Mouse (Mus musculus) embryonic facial prominence, embryonic 11.5 days (tissue): ENCODE data around the gene Rpgrip1. TPM values are rescaled to one million over a fixed set of nuclear protein-coding genes. Genes with fewer than 3 reads are reported as not detected.

Source experiments
- ATAC-seq: fragments of 200-750 bp; cut with Nextera tagmentation; replicated peaks from 2 replicates; pipeline ENCODE4 v1.8.0; 2017; ENCODE audit warnings: low read depth; ENCODE audit not compliant: insufficient number of reproducible peaks, low FRiP score, low TSS enrichment
- DNase-seq: peaks from one replicate; pipeline ENCODE4 v3.0.0-alpha.2; 2015; ENCODE audit warnings: low spot score
- H3K27ac ChIP-seq: fragments of 300-500 bp; sonication (generic); replicated peaks from 2 replicates; pipeline ENCODE4 v1.5.1; 2014; ENCODE audit warnings: mild to moderate bottlenecking, low read depth, low read length, control low read depth
- H3K27me3 ChIP-seq: fragments of 300-500 bp; sonication (generic); 2 replicates; pipeline ENCODE4 v1.6.1; 2014; ENCODE audit warnings: mild to moderate bottlenecking, low read length, moderate library complexity, mixed read lengths; ENCODE audit not compliant: control insufficient read depth, insufficient read depth
- H3K36me3 ChIP-seq: fragments of 300-500 bp; sonication (generic); replicated peaks from 2 replicates; pipeline ENCODE4 v1.6.1; 2014; ENCODE audit warnings: low read depth, mild to moderate bottlenecking, low read length, moderate library complexity, mixed read lengths; ENCODE audit not compliant: control insufficient read depth, insufficient read depth
- H3K4me1 ChIP-seq: fragments of 300-500 bp; sonication (generic); 2 replicates; pipeline ENCODE4 v1.6.1; 2014; ENCODE audit warnings: low read length, mixed read lengths; ENCODE audit not compliant: control insufficient read depth, insufficient read depth
- H3K4me2 ChIP-seq: fragments of 300-500 bp; sonication (generic); 2 replicates; pipeline ENCODE4 v1.6.1; 2014; ENCODE audit warnings: low read depth, mild to moderate bottlenecking, control low read depth, low read length, moderate library complexity
- H3K4me3 ChIP-seq: fragments of 300-500 bp; sonication (generic); 2 replicates; pipeline ENCODE4 v1.5.1; 2014; ENCODE audit warnings: low read depth, low read length, control low read depth
- H3K9ac ChIP-seq: fragments of 300-500 bp; sonication (generic); replicated peaks from 2 replicates; pipeline ENCODE4 v1.6.1; 2014; ENCODE audit warnings: mild to moderate bottlenecking, control low read depth, low read length
- H3K9me3 ChIP-seq: fragments of 300-500 bp; sonication (generic); replicated peaks from 2 replicates; pipeline ENCODE4 v1.6.1; 2016; ENCODE audit warnings: mild to moderate bottlenecking, low read length, inconsistent platforms, mixed read lengths; ENCODE audit not compliant: control insufficient read depth
- WGBS: fragments of 180-500 bp; shearing (Covaris S2); extraction: QIAGEN DNeasy Blood & Tissue Kit; methylation state at CpG from one replicate; pipeline ENCODE4 v1.1.7; 2014; 5-methylcytosine and 5-hydroxymethylcytosine counted together
- polyA plus RNA-seq: library from polyadenylated mRNA; unstranded; fragments of >200 nt; fragmentation: Nextera tagmentation; extraction: Ambion mirVana; gene quantifications from 2 replicates; pipeline ENCODE4 v1.2.1, GENCODE M21; 2014

The Rpgrip1 gene
- polyA plus RNA-seq, 1 experiment from 2014 or later = 97.9 TPM

GRCm38 (mm10) chr14:52152179-52152578, 41.7 kb downstream of the Rpgrip1 start:
- ATAC-seq (no peak), DNase-seq (peak; percentile 23)
- 45% methylated on average over 7 of the region's 7 CpGs for WGBS
- Histone ChIP-seq H3K27me3 (no peaks in the 10 kb centered on the region), H3K4me2 (no peak overlapping the region), H3K9ac (no peak overlapping the region), H3K36me3 (no peaks in the 10 kb centered on the region), H3K27ac (no peak overlapping the region), H3K9me3 (no peaks in the 10 kb centered on the region), H3K4me3 (no peak overlapping the region), H3K4me1 (no peaks in the 10 kb centered on the region)

GRCm38 (mm10) chr14:52152613-52153012, 42.1 kb downstream of the Rpgrip1 start:
- no peak overlapping the region for H3K4me3 ChIP-seq
- ATAC-seq = no peak
- no peaks in the 10 kb centered on the region for H3K36me3 ChIP-seq
- H3K4me2 ChIP-seq = no peak overlapping the region
- no peaks in the 10 kb centered on the region for H3K9me3 ChIP-seq
- no peaks in the 10 kb centered on the region for H3K4me1 ChIP-seq
- no peak for DNase-seq
- H3K9ac ChIP-seq = no peak overlapping the region
- H3K27me3 ChIP-seq = no peaks in the 10 kb centered on the region
- no peak overlapping the region for H3K27ac ChIP-seq
- WGBS = 52% methylated on average over 3 of the region's 3 CpGs

GRCm38 (mm10) chr14:52155008-52155407, 44.5 kb downstream of the Rpgrip1 start:
- Histone ChIP-seq H3K36me3 (peaks cover 8% of the 10 kb centered on the region), H3K27ac (no peak overlapping the region), H3K4me2 (no peak overlapping the region), H3K27me3 (no peaks in the 10 kb centered on the region), H3K9me3 (no peaks in the 10 kb centered on the region), H3K9ac (no peak overlapping the region), H3K4me3 (no peak overlapping the region), H3K4me1 (no peaks in the 10 kb centered on the region)
- ATAC-seq = no peak
- no peak for DNase-seq
- 87% methylated on average over 2 of the region's 2 CpGs for WGBS

- Histone ChIP-seq H3K4me1 (no peaks in the 10 kb centered on the region), H3K27ac (no peak overlapping the region), H3K36me3 (peaks cover 19% of the 10 kb centered on the region), H3K9ac (no peak overlapping the region), H3K27me3 (no peaks in the 10 kb centered on the region), H3K4me2 (no peak overlapping the region), H3K4me3 (no peak overlapping the region), H3K9me3 (no peaks in the 10 kb centered on the region)
- no peak for ATAC-seq
- 81% methylated on average over 6 of the region's 6 CpGs for WGBS
- DNase-seq = no peak
These were observed 50.4 kb downstream of the Rpgrip1 start for GRCm38 (mm10) chr14:52160911-52161310.

DNA sequence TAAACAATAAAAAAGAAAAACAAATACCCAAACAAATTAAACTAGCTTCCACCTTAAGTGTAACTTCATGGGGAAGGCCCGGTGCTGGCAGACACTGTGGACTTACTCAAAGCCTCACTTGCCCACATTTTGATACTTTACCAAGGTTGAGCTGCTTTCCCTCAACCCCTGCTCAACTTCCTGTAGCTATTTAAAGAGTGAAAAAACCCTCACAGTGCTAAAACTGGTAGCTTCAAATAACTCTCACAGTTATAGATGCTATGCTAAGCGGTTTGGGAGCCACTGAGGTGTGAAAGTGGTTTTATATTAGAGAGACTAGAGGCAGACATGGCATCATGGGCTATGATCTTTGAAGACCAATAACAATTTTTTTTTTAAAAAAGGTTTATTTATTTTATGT, 56.1 kb downstream of the Rpgrip1 start:
- 96% methylated on average over 2 of the region's 2 CpGs for WGBS
- no peak for ATAC-seq

DNA sequence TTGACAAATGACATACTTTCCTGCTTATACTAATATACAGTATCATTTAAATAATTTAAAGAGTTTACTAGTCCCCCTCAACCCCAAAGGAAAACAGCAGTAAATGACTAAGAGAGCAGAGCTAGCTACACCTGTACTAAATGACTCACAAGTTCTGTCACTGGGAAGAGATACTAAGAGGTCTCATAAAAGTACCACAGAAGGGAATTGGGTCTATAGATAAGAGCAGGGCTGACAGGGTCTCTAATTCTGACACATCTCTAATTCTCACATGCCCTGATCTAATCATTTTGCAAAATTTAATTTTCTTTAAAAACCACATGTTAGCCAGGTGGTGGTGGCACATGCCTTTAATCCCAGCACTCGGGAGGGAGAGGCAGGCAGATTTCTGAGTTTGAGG, 78.3 kb downstream of the Rpgrip1 start:
- Histone ChIP-seq H3K4me3 (no peak overlapping the region), H3K9ac (no peak overlapping the region), H3K27ac (no peak overlapping the region), H3K27me3 (no peaks in the 10 kb centered on the region), H3K4me1 (no peaks in the 10 kb centered on the region), H3K4me2 (no peak overlapping the region), H3K36me3 (no peaks in the 10 kb centered on the region; the same call in 1 of the 2 replicates), H3K9me3 (no peaks in the 10 kb centered on the region)
- ATAC-seq (no peak), DNase-seq (no peak)
- WGBS = 82% methylated on average over 1 of the region's 1 CpGs

More for the DNA sequence above, 56.1 kb downstream of the Rpgrip1 start:
- no peak overlapping the region for H3K4me2 ChIP-seq
- no peak overlapping the region for H3K27ac ChIP-seq
- no peak for DNase-seq
- H3K9ac ChIP-seq = no peak overlapping the region
- H3K27me3 ChIP-seq = no peaks in the 10 kb centered on the region
- no peaks in the 10 kb centered on the region for H3K4me1 ChIP-seq
- peaks cover 14% of the 10 kb centered on the region for H3K36me3 ChIP-seq
- no peaks in the 10 kb centered on the region for H3K9me3 ChIP-seq
- no peak overlapping the region for H3K4me3 ChIP-seq

GRCm38 (mm10) chr14:52189519-52189918, 79.0 kb downstream of the Rpgrip1 start:
- no peak overlapping the region for H3K4me2 ChIP-seq
- H3K9ac ChIP-seq = no peak overlapping the region
- H3K27me3 ChIP-seq = no peaks in the 10 kb centered on the region
- no peaks in the 10 kb centered on the region for H3K4me1 ChIP-seq
- H3K36me3 ChIP-seq = no peaks in the 10 kb centered on the region; the same call in 1 of the 2 replicates
- H3K9me3 ChIP-seq = no peaks in the 10 kb centered on the region
- no peak overlapping the region for H3K4me3 ChIP-seq
- ATAC-seq (no peak), DNase-seq (no peak)
- 84% methylated on average over 2 of the region's 2 CpGs for WGBS
- no peak overlapping the region for H3K27ac ChIP-seq

GRCm38 (mm10) chr14:52190740-52191359, 80.3 kb downstream of the Rpgrip1 start:
- Histone ChIP-seq H3K27me3 (no peaks in the 10 kb centered on the region), H3K36me3 (no peaks in the 10 kb centered on the region; the same call in 1 of the 2 replicates), H3K4me3 (no peak overlapping the region), H3K4me2 (no peak overlapping the region), H3K27ac (no peak overlapping the region), H3K9ac (no peak overlapping the region), H3K4me1 (no peaks in the 10 kb centered on the region), H3K9me3 (no peaks in the 10 kb centered on the region)
- DNase-seq = peak; percentile 42
- no peak for ATAC-seq
